Mouse (Mus musculus) effector memory CD4-positive, alpha-beta T cell, adult 5 months (primary cell): ENCODE measurements around the gene Pex7. TPM values are rescaled to one million over a fixed set of nuclear protein-coding genes. Genes with fewer than 3 reads are reported as not detected.

Source experiments
- polyA plus RNA-seq: library from polyadenylated mRNA; unstranded; fragments of 100-300 nt; shearing (Covaris generic); gene quantifications from one replicate; pipeline ENCODE4 v1.2.1, GENCODE M21; 2017

Gene Pex7
- polyA plus RNA-seq, result 18.0 TPM

GRCm38 (mm10) chr10:19907246-19907804 is at the start of gene Pex7:
TSS of gene Pex7 (minus strand) at chr10:19907689.

GRCm38 (mm10) chr10:19934384-19935294 is 27.1 kb upstream of the Pex7 start, which contains the start of gene Map3k5:
TSS of gene Map3k5 (plus strand) at chr10:19934472.

GRCm38 (mm10) chr10:19850998-19851691 is 56.3 kb downstream of the Pex7 start, which contains the start of gene Slc35d3:
TSS of gene Slc35d3 (minus strand) at chr10:19851459.

Other genes with a start within 250 kb of the Pex7 start
- not detected for gene Il20ra, start 195.1 kb downstream of the Pex7 start, polyA plus RNA-seq
- gene Slc35d3, start 56.2 kb downstream of the Pex7 start, polyA plus RNA-seq, result not detected
- 40.3 TPM for gene Map3k5, start 26.8 kb upstream of the Pex7 start, polyA plus RNA-seq
- gene Map7, start 240.8 kb upstream of the Pex7 start, polyA plus RNA-seq, result 5.0 TPM